Mouse (Mus musculus): Measurements from ENCODE around the gene Fhl2.

Gene Fhl2

GRCm38 (mm10) chr1:43196661-43197241, at the start of gene Fhl2:
Gene Fhl2 (minus strand): TSS chr1:43196984.
- DNase-seq (ENCODE audit: low read depth) = no peak

- DNase-seq (ENCODE audit: low read depth) = no peak
Observed at GRCm38 (mm10) chr1:43245014-43245413, 48.2 kb upstream of the Fhl2 start.

- DNase-seq (ENCODE audit: low read depth) = peak; percentile 30
Observed at GRCm38 (mm10) chr1:43241208-43241607, 44.4 kb upstream of the Fhl2 start.

- no peak for DNase-seq (ENCODE audit: low read depth)
Observed at GRCm38 (mm10) chr1:43239796-43240313, 43.1 kb upstream of the Fhl2 start.

GRCm38 (mm10) chr1:43238471-43238870, 41.7 kb upstream of the Fhl2 start:
- no peak for DNase-seq (ENCODE audit: low read depth)

GRCm38 (mm10) chr1:43237360-43238235, 40.8 kb upstream of the Fhl2 start:
- DNase-seq (ENCODE audit: low read depth) = no peak

- peak; percentile 26 for DNase-seq (ENCODE audit: low read depth)
Observed at GRCm38 (mm10) chr1:43225531-43226151, 28.9 kb upstream of the Fhl2 start.

- DNase-seq (ENCODE audit: low read depth) = peak; percentile 25
Observed at GRCm38 (mm10) chr1:43224943-43225342, 28.2 kb upstream of the Fhl2 start.

- peak; percentile 65 for DNase-seq (ENCODE audit: low read depth)
Observed at GRCm38 (mm10) chr1:43224171-43224570, 27.4 kb upstream of the Fhl2 start.

GRCm38 (mm10) chr1:43223097-43223496, 26.3 kb upstream of the Fhl2 start:
- DNase-seq (ENCODE audit: low read depth) = no peak

GRCm38 (mm10) chr1:43218016-43218680, 21.4 kb upstream of the Fhl2 start:
- DNase-seq (ENCODE audit: low read depth) = no peak

GRCm38 (mm10) chr1:43215601-43216000, 18.8 kb upstream of the Fhl2 start:
- DNase-seq (ENCODE audit: low read depth) = no peak

- DNase-seq (ENCODE audit: low read depth) = no peak
Observed at GRCm38 (mm10) chr1:43211274-43211673, 14.5 kb upstream of the Fhl2 start.

- no peak for DNase-seq (ENCODE audit: low read depth)
Observed at GRCm38 (mm10) chr1:43210285-43210684, 13.5 kb upstream of the Fhl2 start.

- peak; percentile 28 for DNase-seq (ENCODE audit: low read depth)
Observed at GRCm38 (mm10) chr1:43207147-43207546, 10.4 kb upstream of the Fhl2 start.

- no peak for DNase-seq (ENCODE audit: low read depth)
Observed at GRCm38 (mm10) chr1:43203282-43203681, 6.5 kb upstream of the Fhl2 start.

- DNase-seq (ENCODE audit: low read depth) = no peak
Observed at GRCm38 (mm10) chr1:43202226-43202625, 5.4 kb upstream of the Fhl2 start.

GRCm38 (mm10) chr1:43201796-43202195, 5.0 kb upstream of the Fhl2 start:
- DNase-seq (ENCODE audit: low read depth) = no peak

- DNase-seq (ENCODE audit: low read depth) = no peak
Observed at GRCm38 (mm10) chr1:43199867-43200240, 3.1 kb upstream of the Fhl2 start.

- no peak for DNase-seq (ENCODE audit: low read depth)
Observed at GRCm38 (mm10) chr1:43199210-43199866, 2.6 kb upstream of the Fhl2 start.

GRCm38 (mm10) chr1:43196059-43196458, 725 bp downstream of the Fhl2 start:
- DNase-seq (ENCODE audit: low read depth) = no peak

GRCm38 (mm10) chr1:43193423-43193822, 3.4 kb downstream of the Fhl2 start:
- no peak for DNase-seq (ENCODE audit: low read depth)
